Mouse (Mus musculus): ENCODE data around the gene Pln.

GRCm38 (mm10) chr10:53388227-53388920 lies 50.9 kb downstream of the Pln start:
- no peak for TF ChIP-seq CTCF (IDR thresholded peaks at IDR 0.05; ENCODE audit: low read depth)
- no peak for TF ChIP-seq EP300 (IDR thresholded peaks at IDR 0.05; ENCODE audit: low read depth)

Data from liver, postnatal 0 days (tissue).